Mouse (Mus musculus) T-helper 2 cell (primary cell): ENCODE results near the gene Gm5129.
"Not testable (repeated sequence)": the region's sequence is repeated elsewhere in the genome, so short reads cannot be mapped to it uniquely, and the experiment has no call there.

Source experiments
- in situ Hi-C: fragments of 300-600 bp; cut with MboI, MseI; formaldehyde crosslinking; loops from one replicate; pipeline ENCODE4 v1.15.1; 2025; ENCODE audit warnings: high pct_unique_total_duplicates

Gene Gm5129

DNA sequence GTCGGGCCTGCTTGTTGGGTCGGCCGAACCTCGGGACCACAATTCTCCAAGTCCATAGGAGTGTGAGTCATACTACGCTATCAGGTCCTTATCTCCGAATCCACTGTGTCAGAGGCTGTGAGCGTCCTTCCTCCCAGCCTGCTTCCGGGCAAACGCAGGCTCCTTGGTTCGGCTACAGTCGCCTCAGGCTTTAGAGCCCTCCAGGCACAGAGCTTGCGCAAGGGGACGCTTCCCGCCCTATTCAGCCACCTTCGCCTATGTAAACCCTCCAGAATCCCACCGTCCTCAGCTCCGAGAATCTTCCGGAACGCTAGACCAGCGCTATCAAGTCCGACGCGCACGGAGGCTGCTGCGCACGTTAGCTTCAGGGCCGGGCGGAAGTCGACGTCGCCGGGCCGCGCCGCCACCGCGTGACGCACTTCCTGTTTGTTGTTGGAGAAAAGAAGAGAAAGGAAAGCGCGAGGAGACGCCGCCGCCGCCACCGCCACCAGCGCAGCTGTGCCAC is at the start of gene Gm5129, which contains the start of gene Dnajb6:
Gene Gm5129, minus strand, starts transcription at position 380 of the 505 bp plus-strand sequence.
Gene Dnajb6, plus strand, starts transcription at position 132 of the 505 bp plus-strand sequence.
- in situ Hi-C loops, result no loop called here

DNA sequence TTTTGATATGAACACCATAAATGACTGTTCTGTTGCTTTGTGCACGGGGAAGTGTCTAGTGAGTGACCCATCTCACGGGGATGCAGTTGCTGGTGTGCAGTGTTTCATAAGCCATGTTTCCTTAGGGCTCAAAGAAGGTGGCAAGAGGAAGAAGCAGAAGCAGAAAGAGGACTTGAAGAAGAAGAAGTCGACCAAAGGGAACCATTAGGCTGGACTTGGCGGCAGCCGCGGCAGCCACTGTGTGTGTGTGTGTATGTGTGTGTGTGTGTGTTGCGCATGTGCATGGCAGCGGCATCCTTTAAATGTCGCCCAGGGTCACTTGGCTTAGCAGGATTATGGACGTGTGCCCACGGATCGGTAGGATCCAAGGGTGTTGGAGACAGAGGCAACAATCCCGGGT is 49.2 kb upstream of the Gm5129 start:
- in situ Hi-C loops, result not testable (repeated sequence)

DNA sequence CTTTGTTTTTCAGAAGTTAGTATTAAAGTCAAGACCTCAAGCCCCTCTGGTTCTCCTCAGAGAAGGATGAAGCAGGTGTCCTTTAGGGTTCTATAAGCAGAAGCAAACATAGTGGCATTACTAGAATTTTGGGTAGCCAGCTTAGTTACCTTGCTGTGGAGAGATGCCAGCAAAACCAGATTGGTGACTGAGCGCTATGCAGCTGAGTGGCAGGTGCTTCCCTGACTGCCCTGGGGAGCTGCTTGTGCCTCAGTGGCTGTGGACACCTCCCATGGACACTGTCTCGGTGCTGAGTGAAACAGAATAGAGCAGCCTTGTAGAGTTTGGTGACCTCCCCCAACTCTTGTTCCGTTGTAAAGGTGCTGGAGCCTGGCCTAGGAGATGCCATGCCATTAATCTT is 46.5 kb upstream of the Gm5129 start:
- in situ Hi-C loops, result no loop called here

DNA sequence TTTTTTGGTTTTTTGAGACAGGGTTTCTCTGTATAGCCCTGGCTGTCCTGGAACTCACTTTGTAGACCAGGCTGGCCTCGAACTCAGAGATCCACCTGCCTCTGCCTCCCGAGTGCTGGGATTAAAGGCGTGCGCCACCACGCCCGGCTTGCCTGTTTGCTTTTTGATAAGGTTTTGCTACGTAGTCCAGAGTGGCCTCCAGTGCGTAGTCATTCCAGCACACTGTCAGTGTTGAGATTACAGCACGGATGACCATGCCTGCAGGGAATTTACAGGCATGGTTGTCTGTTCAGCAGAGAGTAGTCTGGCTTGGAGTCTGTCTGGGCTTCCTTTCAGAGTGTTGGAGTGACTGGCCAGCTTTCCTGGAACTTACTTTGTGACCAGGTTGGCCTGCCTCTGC is 44.0 kb upstream of the Gm5129 start:
- in situ Hi-C loops, result not testable (repeated sequence)

GRCm38 (mm10) chr5:29778029-29778428 is 42.3 kb upstream of the Gm5129 start:
- in situ Hi-C loops, result no loop called here

DNA sequence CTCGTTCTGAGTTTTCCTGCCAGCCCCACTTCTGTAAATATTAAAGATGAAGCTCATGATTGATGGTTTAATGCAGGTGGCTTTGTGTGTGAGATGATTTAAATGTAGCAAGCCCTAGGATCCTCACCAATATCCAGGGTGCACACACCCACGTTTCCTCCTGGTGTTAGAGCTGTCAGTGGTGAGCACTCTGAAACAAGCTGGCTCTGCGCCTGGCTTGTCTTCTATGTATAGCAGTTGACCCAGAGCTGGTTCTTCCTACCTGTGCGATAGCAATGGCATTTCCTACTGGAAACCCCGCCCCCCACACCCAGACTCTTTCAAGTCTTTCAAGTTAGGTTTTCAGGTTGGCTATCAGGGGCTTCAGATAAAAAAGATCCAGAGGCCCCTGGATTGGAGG is 39.7 kb upstream of the Gm5129 start:
- in situ Hi-C loops, result no loop called here

- in situ Hi-C loops, result no loop called here
Measured at GRCm38 (mm10) chr5:29773460-29774150, 37.9 kb upstream of the Gm5129 start.

DNA sequence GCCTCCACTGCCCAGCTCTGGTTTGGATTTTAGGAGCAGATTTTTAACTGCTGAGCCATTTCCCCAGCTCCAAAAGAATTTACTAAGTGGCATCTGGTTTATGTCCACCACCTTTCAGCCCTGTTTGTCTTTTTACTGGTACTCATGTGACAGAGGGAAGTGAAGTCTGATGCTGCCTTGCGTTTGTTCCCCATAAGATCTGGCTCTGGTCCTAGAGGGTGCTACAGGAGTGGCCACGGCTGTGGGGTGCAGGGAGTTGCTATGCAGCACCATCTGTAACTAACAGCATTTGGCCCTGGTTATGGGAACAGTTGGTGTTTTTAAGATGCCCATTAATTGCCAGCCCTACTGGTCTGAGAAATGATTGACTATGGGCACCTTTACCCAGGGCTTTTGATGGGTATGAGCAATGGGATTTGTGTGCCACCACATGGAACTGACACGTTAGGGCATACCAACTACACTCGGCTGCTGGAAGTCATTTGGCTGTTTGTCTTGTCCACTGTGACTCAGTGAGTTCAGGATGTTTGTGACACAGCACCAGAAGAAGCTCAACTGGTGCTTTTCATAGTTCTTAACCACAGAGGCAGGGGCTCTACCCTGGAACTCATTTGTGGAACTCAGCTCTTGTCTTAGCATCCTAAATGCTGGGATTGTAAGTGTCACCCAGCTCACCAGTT is 37.1 kb upstream of the Gm5129 start:
- in situ Hi-C loops, result no loop called here

- in situ Hi-C loops, result no loop called here
Measured at GRCm38 (mm10) chr5:29772038-29772437, 36.3 kb upstream of the Gm5129 start.

- in situ Hi-C loops, result no loop called here
Measured at GRCm38 (mm10) chr5:29770935-29771334, 35.2 kb upstream of the Gm5129 start.

- in situ Hi-C loops, result no loop called here
Measured at GRCm38 (mm10) chr5:29759318-29759717, 23.6 kb upstream of the Gm5129 start.

GRCm38 (mm10) chr5:29752894-29753293 is 17.2 kb upstream of the Gm5129 start:
- in situ Hi-C loops, result no loop called here

GRCm38 (mm10) chr5:29751306-29751705 is 15.6 kb upstream of the Gm5129 start:
- in situ Hi-C loops, result no loop called here

- in situ Hi-C loops, result no loop called here
Measured at GRCm38 (mm10) chr5:29747661-29748060, 11.9 kb upstream of the Gm5129 start.

- in situ Hi-C loops, result no loop called here
Measured at GRCm38 (mm10) chr5:29741093-29741492, 5.4 kb upstream of the Gm5129 start.

- in situ Hi-C loops, result no loop called here
Measured at GRCm38 (mm10) chr5:29740651-29741050, 4.9 kb upstream of the Gm5129 start.

GRCm38 (mm10) chr5:29738076-29738475 is 2.3 kb upstream of the Gm5129 start:
- in situ Hi-C loops, result no loop called here

DNA sequence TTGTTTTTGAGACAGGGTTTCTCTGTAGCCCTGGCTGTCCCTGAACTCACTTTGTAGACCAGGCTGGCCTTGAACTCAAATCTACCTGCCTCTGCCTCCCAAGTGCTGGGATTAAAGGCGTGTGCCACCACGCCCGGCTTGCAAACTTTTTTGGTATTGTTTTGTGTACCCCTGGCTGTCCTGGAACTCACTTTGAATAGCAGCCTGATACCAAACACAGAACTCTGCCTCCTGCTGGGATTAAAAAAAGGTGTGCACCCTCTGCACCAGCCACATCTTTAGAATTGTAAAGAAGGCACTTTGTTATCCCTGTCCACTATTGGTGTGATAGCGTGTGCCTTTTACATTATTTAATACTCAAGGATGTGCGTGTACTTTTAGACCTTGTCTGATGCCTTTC is 1.7 kb upstream of the Gm5129 start:
- in situ Hi-C loops, result no loop called here

- in situ Hi-C loops, result no loop called here
Measured at GRCm38 (mm10) chr5:29736942-29737341, 1.2 kb upstream of the Gm5129 start.

- in situ Hi-C loops, result no loop called here
Measured at GRCm38 (mm10) chr5:29736073-29736900, 551 bp upstream of the Gm5129 start.

DNA sequence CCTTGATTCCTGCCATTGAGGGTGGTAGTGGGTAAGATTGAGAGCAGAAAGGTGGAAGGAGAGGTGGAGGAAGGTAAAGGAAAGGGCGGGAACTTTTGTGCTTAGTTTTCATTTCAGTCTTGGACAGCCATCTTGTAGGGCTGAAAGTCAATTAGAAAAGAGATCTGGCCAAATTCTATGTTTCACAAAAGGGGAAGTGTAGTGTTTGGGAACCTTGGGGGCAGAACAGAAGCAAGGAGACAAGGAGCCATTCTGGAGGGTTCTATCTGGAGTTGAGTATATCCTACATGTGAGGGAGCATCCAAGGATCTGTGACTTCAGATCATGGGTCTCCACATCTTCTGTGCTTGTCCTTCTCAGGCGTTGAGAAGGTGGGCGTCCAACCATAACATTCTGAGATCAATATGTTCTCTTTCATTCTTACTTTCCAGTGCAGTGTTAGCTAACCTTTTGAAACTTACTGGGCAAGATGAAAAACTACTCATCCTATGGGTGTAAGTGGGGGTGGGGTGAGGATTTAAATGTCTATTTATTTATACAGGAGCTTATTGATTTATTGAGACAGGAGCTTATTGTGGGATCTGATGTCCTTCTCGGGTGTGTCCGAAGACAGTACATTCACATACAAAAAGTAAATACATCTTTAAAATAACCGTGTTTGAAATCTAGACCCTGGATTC is 765 bp downstream of the Gm5129 start:
- in situ Hi-C loops, result no loop called here

GRCm38 (mm10) chr5:29726070-29726469 is 9.7 kb downstream of the Gm5129 start:
- in situ Hi-C loops, result not testable (repeated sequence)
